Mouse (Mus musculus) midbrain, embryonic 11.5 days (tissue): ENCODE results near the gene Wdr95. TPM values are rescaled to one million over a fixed set of nuclear protein-coding genes. Genes with fewer than 3 reads are reported as not detected.

Experiments
- ATAC-seq: fragments of 200-750 bp; cut with Nextera tagmentation; 2 replicates; pipeline ENCODE4 v1.8.0; 2017; ENCODE audit warnings: moderate TSS enrichment, moderate library complexity; ENCODE audit not compliant: low FRiP score
- DNase-seq: peaks from one replicate; pipeline ENCODE4 v3.0.0; 2015; ENCODE audit warnings: low spot score; ENCODE audit errors: missing footprints
- H3K27ac ChIP-seq: fragments of 300-500 bp; sonication (generic); 2 replicates; pipeline ENCODE4 v1.5.1; 2014; ENCODE audit warnings: low read depth, low read length
- H3K27me3 ChIP-seq: fragments of 300-500 bp; sonication (generic); 2 replicates; pipeline ENCODE4 v1.6.1; 2014; ENCODE audit warnings: mild to moderate bottlenecking, low read length, moderate library complexity, mixed read lengths; ENCODE audit not compliant: control insufficient read depth, insufficient read depth
- H3K36me3 ChIP-seq: fragments of 300-500 bp; sonication (generic); 2 replicates; pipeline ENCODE4 v1.6.1; 2014; ENCODE audit warnings: mild to moderate bottlenecking, low read length, moderate library complexity, mixed read lengths; ENCODE audit not compliant: control insufficient read depth, insufficient read depth
- H3K4me1 ChIP-seq: fragments of 300-500 bp; sonication (generic); 2 replicates; pipeline ENCODE4 v1.6.1; 2014; ENCODE audit warnings: low read length; ENCODE audit not compliant: control insufficient read depth, insufficient read depth
- H3K4me2 ChIP-seq: fragments of 300-500 bp; sonication (generic); 2 replicates; pipeline ENCODE4 v1.6.1; 2014; ENCODE audit warnings: mild to moderate bottlenecking, moderate library complexity
- H3K4me3 ChIP-seq: fragments of 300-500 bp; sonication (generic); 2 replicates; pipeline ENCODE4 v1.5.1; 2014; ENCODE audit warnings: low read depth, low read length
- H3K9ac ChIP-seq: fragments of 300-500 bp; sonication (generic); 2 replicates; pipeline ENCODE4 v1.6.1; 2014; ENCODE audit warnings: low read length
- H3K9me3 ChIP-seq: fragments of 300-500 bp; sonication (generic); 2 replicates; pipeline ENCODE4 v1.6.1; 2016; ENCODE audit warnings: low read length; ENCODE audit not compliant: control insufficient read depth
- WGBS: fragments of 180-500 bp; shearing (Covaris S2); extraction: QIAGEN DNeasy Blood & Tissue Kit; methylation state at CpG from one replicate; pipeline ENCODE4 v1.1.7; 2014; 5-methylcytosine and 5-hydroxymethylcytosine counted together
- polyA plus RNA-seq: library from polyadenylated mRNA; unstranded; fragments of >200 nt; fragmentation: Nextera tagmentation; extraction: Ambion mirVana; gene quantifications from 2 replicates; pipeline ENCODE4 v1.2.1, GENCODE M21; 2014

Wdr95 gene
- polyA plus RNA-seq: 0.08 and 0.33 TPM in 2 replicates

- H3K27ac ChIP-seq: peak within 1 kb of the TSS; percentile 54; the same call in 1 of the 2 replicates
- no peak within 1 kb of the TSS for H3K4me3 ChIP-seq
- H3K9ac ChIP-seq: peak within 1 kb of the TSS; percentile 36
- no peaks in the 10 kb centered on the region for H3K9me3 ChIP-seq
- H3K4me2 ChIP-seq: peak within 1 kb of the TSS; percentile 22
- H3K27me3 ChIP-seq: no peaks in the 10 kb centered on the region
- peak; percentile 60 for ATAC-seq
- H3K36me3 ChIP-seq: no peaks in the 10 kb centered on the region
- peak; percentile 93 for DNase-seq
- 43% methylated on average over 29 of the region's 29 CpGs for WGBS
- H3K4me1 ChIP-seq: peaks cover 25% of the 10 kb centered on the region
Observed at GRCm38 (mm10) chr5:149527999-149528729, at the start of gene Wdr95. Gene Wdr95, plus strand, starts transcription at chr5:149528679.

DNA sequence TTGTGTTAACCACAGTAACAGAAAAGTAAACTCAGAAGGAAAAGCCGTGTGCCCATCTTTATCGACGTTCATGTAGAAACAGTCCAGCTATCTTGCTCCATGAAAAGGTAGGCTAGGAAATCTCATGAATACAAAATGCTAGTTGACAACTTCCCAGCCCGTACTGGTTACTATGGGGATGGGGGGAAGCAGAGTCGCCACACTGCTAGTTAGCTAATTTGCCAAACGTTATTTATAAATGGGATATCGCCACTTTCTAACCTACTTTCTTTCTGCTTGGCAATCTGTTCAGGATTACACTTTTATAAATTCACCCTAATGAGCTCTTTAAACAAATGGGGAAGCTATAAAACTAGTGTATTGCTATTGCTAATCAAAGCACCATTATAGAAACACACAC is 46.6 kb upstream of the Wdr95 start:
- WGBS: 92% methylated on average over 7 of the region's 7 CpGs
- H3K4me3 ChIP-seq: no peak overlapping the region
- H3K4me1 ChIP-seq: no peaks in the 10 kb centered on the region
- no peaks in the 10 kb centered on the region for H3K9me3 ChIP-seq
- H3K27ac ChIP-seq: no peak overlapping the region
- no peaks in the 10 kb centered on the region for H3K36me3 ChIP-seq
- H3K9ac ChIP-seq: no peak overlapping the region
- peaks cover 1% of the 10 kb centered on the region; the same call in 1 of the 2 replicates for H3K27me3 ChIP-seq
- ATAC-seq (no peak), DNase-seq (no peak)
- H3K4me2 ChIP-seq: no peak overlapping the region

- Histone ChIP-seq H3K4me2 (no peak overlapping the region), H3K36me3 (no peaks in the 10 kb centered on the region), H3K9ac (no peak overlapping the region), H3K9me3 (no peaks in the 10 kb centered on the region), H3K4me1 (peaks cover 6% of the 10 kb centered on the region), H3K27me3 (peaks cover 2% of the 10 kb centered on the region; the same call in 1 of the 2 replicates), H3K27ac (no peak overlapping the region), H3K4me3 (no peak overlapping the region)
- ATAC-seq (no peak), DNase-seq (no peak)
- 66% methylated on average over 12 of the region's 12 CpGs for WGBS
Observed at GRCm38 (mm10) chr5:149483321-149484052, 45.0 kb upstream of the Wdr95 start.

DNA sequence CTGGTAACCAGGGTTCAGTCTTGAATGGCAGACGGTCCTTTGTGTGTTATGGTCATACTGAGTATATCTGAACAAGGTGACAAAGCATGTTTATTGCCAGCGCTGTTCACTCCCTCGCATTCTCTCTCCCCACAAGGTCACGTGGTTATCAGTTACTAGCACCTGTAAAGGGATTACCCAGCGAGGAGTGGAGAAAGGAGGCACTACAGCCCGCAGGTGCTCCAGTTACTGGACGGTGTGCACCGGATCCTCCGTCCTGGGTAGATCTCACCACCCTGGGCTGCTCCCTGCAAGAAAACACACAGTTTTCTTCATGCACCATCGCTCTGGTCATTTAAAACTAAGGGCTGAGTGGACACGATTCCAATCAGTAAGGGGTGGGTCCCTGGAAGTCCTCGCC is 44.2 kb upstream of the Wdr95 start:
- Histone ChIP-seq H3K36me3 (no peaks in the 10 kb centered on the region), H3K9ac (no peak overlapping the region), H3K27me3 (peaks cover 2% of the 10 kb centered on the region; the same call in 1 of the 2 replicates), H3K4me1 (peaks cover 12% of the 10 kb centered on the region), H3K9me3 (no peaks in the 10 kb centered on the region), H3K27ac (no peak overlapping the region), H3K4me2 (no peak overlapping the region), H3K4me3 (no peak overlapping the region)
- WGBS: 82% methylated on average over 12 of the region's 12 CpGs
- no peak for ATAC-seq
- no peak for DNase-seq

GRCm38 (mm10) chr5:149485447-149485846 is 43.0 kb upstream of the Wdr95 start:
- H3K4me1 ChIP-seq: peaks cover 22% of the 10 kb centered on the region
- H3K36me3 ChIP-seq: no peaks in the 10 kb centered on the region
- H3K9me3 ChIP-seq: no peaks in the 10 kb centered on the region
- H3K27me3 ChIP-seq: peaks cover 2% of the 10 kb centered on the region; the same call in 1 of the 2 replicates
- no peak overlapping the region for H3K4me3 ChIP-seq
- WGBS: 95% methylated on average over 6 of the region's 6 CpGs
- ATAC-seq: no peak
- no peak for DNase-seq
- H3K27ac ChIP-seq: no peak overlapping the region
- no peak overlapping the region for H3K9ac ChIP-seq
- H3K4me2 ChIP-seq: no peak overlapping the region

DNA sequence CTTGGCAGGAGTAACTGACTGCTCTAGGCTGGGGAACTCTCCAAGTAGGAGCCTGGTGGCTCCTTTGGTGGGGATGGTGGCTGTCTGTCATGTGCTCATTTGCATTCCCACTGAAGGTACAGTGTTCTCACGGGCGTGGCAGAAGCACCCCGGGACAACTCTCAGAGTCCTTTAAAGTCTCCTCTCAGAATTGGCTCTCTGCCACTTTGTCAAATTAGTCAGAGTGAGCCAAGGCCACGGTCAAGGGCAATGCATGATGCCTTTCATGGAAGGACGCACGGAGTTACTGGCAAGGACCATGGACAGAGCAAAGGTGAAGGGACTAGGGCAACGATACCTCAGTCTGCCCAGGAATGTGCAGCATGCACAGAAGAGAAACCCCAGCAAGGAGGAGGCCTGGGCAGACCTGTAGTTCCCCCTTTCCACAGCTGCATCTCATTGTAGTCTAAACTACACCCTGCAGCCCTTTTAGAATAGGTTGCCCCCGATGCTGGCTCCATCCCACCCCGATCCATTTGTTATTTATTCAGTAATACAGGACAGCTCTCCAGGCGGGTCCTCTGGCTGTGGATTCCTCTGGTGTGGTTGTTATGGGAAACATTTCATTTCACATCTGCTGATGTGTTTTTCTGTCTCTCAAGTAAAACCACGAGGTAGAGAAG is 40.0 kb upstream of the Wdr95 start:
- ATAC-seq (peak; percentile 80), DNase-seq (peak; percentile 90)
- H3K27me3 ChIP-seq: peaks cover 2% of the 10 kb centered on the region; the same call in 1 of the 2 replicates
- H3K4me1 ChIP-seq: peaks cover 23% of the 10 kb centered on the region
- H3K9me3 ChIP-seq: no peaks in the 10 kb centered on the region
- H3K4me3 ChIP-seq: no peak overlapping the region
- H3K9ac ChIP-seq: no peak overlapping the region
- peak overlapping the region; percentile 77 for H3K27ac ChIP-seq
- H3K36me3 ChIP-seq: no peaks in the 10 kb centered on the region
- WGBS: 32% methylated on average over 11 of the region's 11 CpGs
- H3K4me2 ChIP-seq: peak overlapping the region; percentile 29

GRCm38 (mm10) chr5:149489136-149489535 is 39.3 kb upstream of the Wdr95 start:
- ATAC-seq (peak; percentile 92), DNase-seq (peak; percentile 97)
- peak overlapping the region; percentile 29 for H3K4me2 ChIP-seq
- WGBS: 10% methylated on average over 11 of the region's 11 CpGs
- no peaks in the 10 kb centered on the region for H3K9me3 ChIP-seq
- H3K4me1 ChIP-seq: peaks cover 23% of the 10 kb centered on the region
- H3K27me3 ChIP-seq: peaks cover 2% of the 10 kb centered on the region; the same call in 1 of the 2 replicates
- peak overlapping the region; percentile 21; the same call in 1 of the 2 replicates for H3K9ac ChIP-seq
- H3K4me3 ChIP-seq: peak overlapping the region; percentile 10; the same call in 1 of the 2 replicates
- no peaks in the 10 kb centered on the region for H3K36me3 ChIP-seq
- peak overlapping the region; percentile 77 for H3K27ac ChIP-seq

- no peaks in the 10 kb centered on the region for H3K36me3 ChIP-seq
- H3K27ac ChIP-seq: no peak overlapping the region
- no peak for ATAC-seq
- WGBS: 64% methylated on average over 15 of the region's 15 CpGs
- peaks cover 23% of the 10 kb centered on the region for H3K4me1 ChIP-seq
- no peak overlapping the region for H3K4me3 ChIP-seq
- H3K9ac ChIP-seq: no peak overlapping the region
- no peak overlapping the region for H3K4me2 ChIP-seq
- H3K9me3 ChIP-seq: no peaks in the 10 kb centered on the region
- no peak for DNase-seq
- peaks cover 2% of the 10 kb centered on the region; the same call in 1 of the 2 replicates for H3K27me3 ChIP-seq
Observed at GRCm38 (mm10) chr5:149490275-149490674, 38.2 kb upstream of the Wdr95 start.
